Mouse (Mus musculus) gastrocnemius, adult 2 months (tissue): ENCODE data around the gene Lonp1. TPM values are rescaled to one million over a fixed set of nuclear protein-coding genes. Genes with fewer than 3 reads are reported as not detected.

Experiments
- DNase-seq: peaks from one replicate; pipeline ENCODE4 v3.0.0; 2022
- H3K27ac ChIP-seq: fragments of 200-600 bp; 2 replicates; pipeline ENCODE4 v1.8.1; 2022; ENCODE audit warnings: mild to moderate bottlenecking
- H3K4me3 ChIP-seq: fragments of 200-600 bp; 2 replicates; pipeline ENCODE4 v1.8.1; 2022; ENCODE audit warnings: mild to moderate bottlenecking, moderate library complexity
- CTCF ChIP-seq: fragments of 200-600 bp; IDR thresholded peaks from 2 replicates; pipeline ENCODE4 v1.8.1; 2022; ENCODE audit warnings: antibody characterized with exemption, mild to moderate bottlenecking, moderate library complexity
- intact Hi-C: fragments of 180-260 bp; cut with DNase I; formaldehyde crosslinking; loops from one replicate; pipeline ENCODE4 v1.15.1; 2025
- long read RNA-seq, 2 experiments: library from polyadenylated mRNA; stranded (forward); transcript quantifications; one replicate each; pipeline ENCODE4 v2.0.0; 2021
- total RNA-seq, 2 experiments: library from RNA; stranded (reverse); gene quantifications; 2 replicates each; pipeline ENCODE4 v1.2.3; 2021

Gene Lonp1
- total RNA-seq, result 10 to 100 TPM; 60.4 to 71.8 TPM
- long read RNA-seq, experiment 1, transcript Lonp1-201 (18 exons, 2,951 nt), result major isoform, 230 of 272 reads
- long read RNA-seq, experiment 1, partial matches to known transcripts, result 21 of 272 reads
- long read RNA-seq, experiment 1, other reads (novel, unspliced or antisense), result 21 of 272 reads
- long read RNA-seq, experiment 2, transcript Lonp1-201 (18 exons, 2,951 nt), result major isoform, 207 of 235 reads
- long read RNA-seq, experiment 2, partial matches to known transcripts, result 14 of 235 reads
- long read RNA-seq, experiment 2, other reads (novel, unspliced or antisense), result 14 of 235 reads

- TF ChIP-seq CTCF, result no peak
- Histone ChIP-seq H3K27ac (peak within 1 kb of the TSS; percentile 91), H3K4me3 (peak within 1 kb of the TSS; percentile 90)
- peak; percentile 96 for DNase-seq
- intact Hi-C loops, result loop anchor here (5.0 kb wide), 1 partner anchor 45 kb away; the partner anchor contains the start of gene Ranbp3
These were observed at the start of gene Lonp1 for GRCm38 (mm10) chr17:56626754-56627470. Gene Lonp1, minus strand, starts transcription at chr17:56626887.

GRCm38 (mm10) chr17:56673647-56674416, 47.1 kb upstream of the Lonp1 start:
- TF ChIP-seq CTCF, result no peak
- Histone ChIP-seq H3K27ac (peak overlapping the region; percentile 95), H3K4me3 (peak overlapping the region; percentile 96)
- intact Hi-C loops, result loop anchor here (5.0 kb wide), 1 partner anchor 47 kb away; the partner anchor contains the start of genes Catsperd and Lonp1
- DNase-seq, result no peak

- Histone ChIP-seq H3K27ac (peak within 1 kb of the TSS; percentile 95), H3K4me3 (peak within 1 kb of the TSS; percentile 96)
- peak; percentile 100 for DNase-seq
- intact Hi-C loops, result loop anchor here (5.0 kb wide), 1 partner anchor 46 kb away; the partner anchor contains the start of genes Catsperd and Lonp1
- TF ChIP-seq CTCF, result no peak
These were observed 46.4 kb upstream of the Lonp1 start, which contains the start of gene Ranbp3 for GRCm38 (mm10) chr17:56672941-56673646. Gene Ranbp3, plus strand, starts transcription at chr17:56673294.

GRCm38 (mm10) chr17:56669766-56670165, 43.1 kb upstream of the Lonp1 start:
- Histone ChIP-seq H3K4me3 (no peak overlapping the region), H3K27ac (no peak overlapping the region)
- no peak for TF ChIP-seq CTCF
- no peak for DNase-seq
- intact Hi-C loops, result loop anchor here (5.0 to 10.0 kb wide), 3 partner anchors 42 to 312 kb away; partner anchors contain the start of genes Catsperd, Gm20219 and Lonp1

GRCm38 (mm10) chr17:56668384-56669144, 41.9 kb upstream of the Lonp1 start:
- intact Hi-C loops, result loop anchor here (5.0 to 10.0 kb wide), 2 partner anchors 114 to 311 kb away; partner anchors contain the start of gene Gm20219
- peak overlapping the region; percentile 25; the same call in 1 of the 2 replicates for H3K27ac ChIP-seq
- TF ChIP-seq CTCF, result peak; percentile 98
- peak overlapping the region; percentile 81 for H3K4me3 ChIP-seq
- DNase-seq, result peak; percentile 86

- DNase-seq, result no peak
- Histone ChIP-seq H3K27ac (no peak overlapping the region), H3K4me3 (no peak overlapping the region)
- TF ChIP-seq CTCF, result no peak
- intact Hi-C loops, result loop anchor here (5.0 to 10.0 kb wide), 2 partner anchors 113 to 310 kb away; partner anchors contain the start of gene Gm20219
These were observed 40.9 kb upstream of the Lonp1 start for GRCm38 (mm10) chr17:56667591-56667990.

- intact Hi-C loops, result loop anchor here (5.0 to 10.0 kb wide), 2 partner anchors 112 to 309 kb away; partner anchors contain the start of gene Gm20219
- H3K27ac ChIP-seq, result no peak overlapping the region
- DNase-seq, result no peak
- no peak for TF ChIP-seq CTCF
- H3K4me3 ChIP-seq, result no peak overlapping the region
These were observed 39.7 kb upstream of the Lonp1 start for GRCm38 (mm10) chr17:56666384-56666783.

- intact Hi-C loops, result loop anchor here (10.0 kb wide), 1 partner anchor 110 kb away; the partner anchor contains the start of gene Gm20219
- no peak for TF ChIP-seq CTCF
- Histone ChIP-seq H3K4me3 (no peak overlapping the region), H3K27ac (no peak overlapping the region)
- no peak for DNase-seq
These were observed 37.6 kb upstream of the Lonp1 start for GRCm38 (mm10) chr17:56664333-56664732.

- intact Hi-C loops, result loop anchor here (10.0 kb wide), 1 partner anchor 109 kb away; the partner anchor contains the start of gene Gm20219
- no peak for DNase-seq
- TF ChIP-seq CTCF, result no peak
- H3K4me3 ChIP-seq, result no peak overlapping the region
- H3K27ac ChIP-seq, result no peak overlapping the region
These were observed 37.0 kb upstream of the Lonp1 start for GRCm38 (mm10) chr17:56663659-56664058.

- DNase-seq, result no peak
- H3K4me3 ChIP-seq, result no peak overlapping the region
- intact Hi-C loops, result no loop called here
- no peak for TF ChIP-seq CTCF
- H3K27ac ChIP-seq, result no peak overlapping the region
These were observed 29.5 kb upstream of the Lonp1 start for GRCm38 (mm10) chr17:56656171-56656570.

GRCm38 (mm10) chr17:56655311-56655710, 28.6 kb upstream of the Lonp1 start:
- no peak overlapping the region for H3K27ac ChIP-seq
- intact Hi-C loops, result no loop called here
- no peak overlapping the region for H3K4me3 ChIP-seq
- TF ChIP-seq CTCF, result no peak
- DNase-seq, result no peak
